Comparison of ENCODE assay signal across 8 mouse cellular contexts in genomic region chr5:16947430-16947829, GRCm38 (mm10).
DNase-seq lines count a peak whose midpoint lies in the region; ATAC-seq and TF ChIP-seq lines count a peak whose summit lies in the region.

No protein-coding gene starts in this region.

- no peaks in the 10 kb centered on the region for H3K27me3 ChIP-seq in hindbrain, embryonic 12.5 days
- H3K27me3 ChIP-seq in hindbrain, embryonic 10.5 days (ENCODE audit: insufficient read depth, poor library complexity, severe bottlenecking): no peaks in the 10 kb centered on the region
- H3K27me3 ChIP-seq in lung, embryonic 16.5 days (ENCODE audit: control insufficient read depth, insufficient read depth, low read depth, low read length): no peaks in the 10 kb centered on the region

- ATAC-seq in hindbrain, embryonic 12.5 days (ENCODE audit: low FRiP score): peak; percentile 61; the same call in 1 of the 2 replicates
- peak; percentile 52; the same call in 1 of the 2 replicates for ATAC-seq in lung, embryonic 16.5 days (ENCODE audit: low read depth)
- no peak for ATAC-seq in erythroblast, adult 5-6 weeks (replicated peaks; ENCODE audit: low FRiP score, poor library complexity, severe bottlenecking)

- H3K36me3 ChIP-seq in hindbrain, embryonic 12.5 days: no peaks in the 10 kb centered on the region
- no peaks in the 10 kb centered on the region for H3K36me3 ChIP-seq in hindbrain, embryonic 10.5 days
- no peaks in the 10 kb centered on the region for H3K36me3 ChIP-seq in ES-E14 (ENCODE audit: control insufficient read depth, insufficient read depth, low read length, poor library complexity, severe bottlenecking)
- H3K36me3 ChIP-seq in lung, embryonic 16.5 days (ENCODE audit: control insufficient read depth, insufficient read depth, low read length): no peaks in the 10 kb centered on the region

- DNase-seq in hindbrain, embryonic 10.5 days (ENCODE audit: low spot score): no peak
- peak; percentile 44 for DNase-seq in ES-E14 (ENCODE audit: low read depth, low spot score)
- peak; percentile 32 for DNase-seq in embryo, embryonic 9.5 days (ENCODE audit: extremely low spot score)
- DNase-seq in T-cell, adult 2 months (ENCODE audit: low spot score): no peak
- DNase-seq in heart, postnatal 4 days: no peak

- WGBS in hindbrain, embryonic 12.5 days: 22% methylated on average over 1 of the region's 1 CpGs
- 15% methylated on average over 1 of the region's 1 CpGs for WGBS in hindbrain, embryonic 10.5 days
- WGBS in lung, embryonic 16.5 days: 11% methylated on average over 1 of the region's 1 CpGs

- no peak overlapping the region for H3K9ac ChIP-seq in hindbrain, embryonic 12.5 days
- H3K9ac ChIP-seq in ES-E14 (ENCODE audit: insufficient read depth, low read depth, low read length, poor library complexity, severe bottlenecking): no peak overlapping the region
- no peak overlapping the region for H3K9ac ChIP-seq in lung, embryonic 16.5 days (ENCODE audit: low read length)

- in situ Hi-C loops in ES-E14 (cut with MboI; ENCODE audit: low sequenced_read_pairs in 2 of 2, unreplicated experiment in 2 of 2): loop anchor here (25.0 kb wide), 1 partner anchor 815 kb away; no protein-coding TSS in a partner anchor

- H3K27ac ChIP-seq in hindbrain, embryonic 12.5 days: no peak overlapping the region
- H3K27ac ChIP-seq in hindbrain, embryonic 10.5 days: no peak overlapping the region
- H3K27ac ChIP-seq in ES-E14 (ENCODE audit: insufficient read depth, low read depth, low read length, poor library complexity, severe bottlenecking): no peak overlapping the region
- H3K27ac ChIP-seq in lung, embryonic 16.5 days (ENCODE audit: low read length): no peak overlapping the region

- no peaks in the 10 kb centered on the region for H3K9me3 ChIP-seq in hindbrain, embryonic 12.5 days (replicated peaks)
- no peaks in the 10 kb centered on the region for H3K9me3 ChIP-seq in hindbrain, embryonic 10.5 days
- no peaks in the 10 kb centered on the region for H3K9me3 ChIP-seq in ES-E14 (ENCODE audit: control insufficient read depth, insufficient read depth, low read depth, low read length)
- H3K9me3 ChIP-seq in lung, embryonic 16.5 days (ENCODE audit: control insufficient read depth, low read length): no peaks in the 10 kb centered on the region

- H3K4me1 ChIP-seq in hindbrain, embryonic 12.5 days: no peaks in the 10 kb centered on the region
- no peaks in the 10 kb centered on the region for H3K4me1 ChIP-seq in hindbrain, embryonic 10.5 days (replicated peaks)
- no peaks in the 10 kb centered on the region for H3K4me1 ChIP-seq in ES-E14 (ENCODE audit: control insufficient read depth in 2 of 2, insufficient read depth in 2 of 2, low read length in 2 of 2, poor library complexity in 1 of 2)
- H3K4me1 ChIP-seq in lung, embryonic 16.5 days (replicated peaks; ENCODE audit: control insufficient read depth, insufficient read depth, low read length): no peaks in the 10 kb centered on the region

- no peak overlapping the region for H3K4me2 ChIP-seq in hindbrain, embryonic 12.5 days (replicated peaks)
- no peak overlapping the region for H3K4me2 ChIP-seq in lung, embryonic 16.5 days (ENCODE audit: low read depth, low read length)

- H3K4me3 ChIP-seq in hindbrain, embryonic 12.5 days: no peak overlapping the region
- no peak overlapping the region for H3K4me3 ChIP-seq in hindbrain, embryonic 10.5 days
- H3K4me3 ChIP-seq in ES-E14 (ENCODE audit: insufficient read depth in 1 of 2, low read depth in 1 of 2, low read length in 2 of 2, poor library complexity in 1 of 2, severe bottlenecking in 1 of 2): no peak overlapping the region
- H3K4me3 ChIP-seq in lung, embryonic 16.5 days (ENCODE audit: low read length): no peak overlapping the region

TF ChIP-seq in ES-E14, 5 proteins besides CTCF, POLR2A, EP300 and RAD21:
- TF ChIP-seq MAFK (IDR thresholded peaks at IDR 0.05; ENCODE audit: insufficient read depth, low read depth, low read length): no peak
- TF ChIP-seq ZC3H11A (IDR thresholded peaks at IDR 0.05; ENCODE audit: borderline replicate concordance, low read depth, low read length): peak; percentile 85
- no peak for TF ChIP-seq HCFC1 (IDR thresholded peaks at IDR 0.05; ENCODE audit: borderline replicate concordance, insufficient read depth, low read length)
- no peak for TF ChIP-seq ZNF384 (IDR thresholded peaks at IDR 0.05; ENCODE audit: low read depth, low read length)
- no peak for TF ChIP-seq CHD2 (IDR thresholded peaks at IDR 0.05; ENCODE audit: low read depth, low read length)

Comparison
In these comparisons a context has a peak if more than half of its experiments do, and no peak if none do; other contexts are left out.
1. DNase-seq: peak in ES-E14 (single experiment) and embryo, embryonic 9.5 days (single experiment); none in hindbrain, embryonic 10.5 days (single experiment), T-cell, adult 2 months (single experiment) and heart, postnatal 4 days (single experiment).